Mouse (Mus musculus) retina, postnatal 1 day (tissue): ENCODE data around the gene Sec22c.
A peak's percentile ranks its signal among the peaks of the same experiment; 100 is the strongest.

Source experiments
- DNase-seq: peaks from one replicate; pipeline ENCODE4 v3.0.0-alpha.2; 2012

Gene Sec22c

DNA sequence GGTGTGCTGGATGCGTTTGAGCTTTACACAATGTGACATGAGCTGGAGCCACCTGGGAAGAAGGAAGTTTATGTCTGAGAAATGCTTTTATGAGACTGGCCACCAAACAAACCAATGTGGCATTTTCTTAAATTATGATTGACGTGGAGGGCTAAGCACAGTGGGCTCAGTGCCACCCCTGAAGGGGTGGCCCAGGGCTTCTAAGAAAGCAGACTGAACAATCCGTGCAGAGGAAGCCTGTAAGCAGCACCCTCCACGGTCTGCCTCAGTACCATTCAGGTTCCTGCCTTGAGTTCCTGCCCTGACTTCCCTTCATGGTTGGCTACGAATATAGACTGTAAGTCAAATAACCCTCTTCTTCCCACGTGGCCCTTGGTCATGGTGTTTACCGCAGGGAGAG lies 14.6 kb downstream of the Sec22c start:
- no peak for DNase-seq

DNA sequence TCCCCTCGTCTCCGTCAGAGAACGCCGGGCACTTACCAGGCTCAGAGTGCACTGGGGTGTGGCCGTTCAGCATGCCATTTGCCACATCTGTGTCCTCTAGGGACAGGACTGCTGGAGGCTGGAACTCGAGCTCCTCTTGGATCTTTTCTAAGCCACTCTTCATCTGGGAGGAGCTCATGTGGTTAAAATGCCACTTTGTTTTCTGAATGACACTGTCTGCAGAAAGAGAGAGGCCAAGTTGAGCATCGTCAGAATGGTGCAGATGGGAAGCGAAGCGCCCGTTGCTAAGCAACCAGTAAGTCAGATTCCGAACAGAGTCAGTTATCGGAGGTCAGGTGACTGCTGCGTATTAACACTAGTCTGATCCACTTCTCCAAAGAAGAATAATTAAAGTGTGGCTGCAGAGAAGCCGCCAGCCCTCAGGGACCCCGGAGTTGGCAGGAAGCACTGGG lies 15.1 kb downstream of the Sec22c start:
- DNase-seq: peak; percentile 87

DNA sequence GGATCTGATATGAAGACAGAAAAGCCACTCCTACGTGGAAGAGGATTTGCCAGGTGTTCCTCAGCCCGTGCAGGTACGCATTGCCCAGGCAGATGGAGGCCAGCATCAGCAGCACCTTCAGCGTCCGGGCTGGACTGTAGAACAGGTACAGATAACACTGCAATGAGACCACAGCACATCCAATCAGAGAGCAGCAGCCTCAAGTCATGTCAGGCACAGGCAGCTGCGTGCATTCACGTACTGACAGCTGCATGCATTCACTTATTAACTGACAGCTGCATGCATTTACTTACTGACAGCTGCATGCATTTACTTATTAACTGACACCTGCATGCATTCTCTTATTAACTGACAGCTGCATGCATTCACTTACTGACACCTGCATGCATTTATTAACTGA lies 20.6 kb downstream of the Sec22c start:
- DNase-seq: no peak

DNA sequence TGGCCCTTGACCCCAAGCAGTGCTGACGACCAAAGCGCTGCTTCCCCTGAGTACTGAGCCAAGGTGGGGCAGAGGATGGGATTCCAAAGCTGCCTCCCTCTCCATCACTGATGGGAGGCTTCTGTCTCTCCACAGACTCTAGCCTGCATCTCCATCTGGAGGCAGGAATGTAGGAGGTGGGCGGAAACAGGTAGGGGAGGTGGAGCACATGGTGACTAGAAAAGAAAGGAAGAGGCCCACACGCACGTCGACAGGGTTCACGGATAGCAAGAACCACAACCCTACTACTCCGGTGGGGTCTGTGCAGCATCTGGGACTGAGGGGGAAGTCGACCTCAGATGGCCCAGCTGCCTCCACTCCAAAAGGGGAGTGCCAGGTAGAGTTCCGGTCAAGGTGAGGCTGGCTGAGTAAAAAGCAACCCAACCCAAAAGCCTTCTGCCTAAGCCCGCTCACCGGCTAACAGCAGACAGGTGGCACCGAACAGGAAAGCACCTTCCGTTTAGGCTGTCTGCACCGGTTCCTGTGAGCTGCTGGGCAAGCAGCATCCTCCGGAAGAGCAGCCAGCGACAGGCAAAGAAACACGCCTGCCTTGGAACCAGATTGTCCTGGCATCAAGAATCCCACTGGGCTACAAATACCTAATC lies 23.1 kb downstream of the Sec22c start:
- no peak for DNase-seq

DNA sequence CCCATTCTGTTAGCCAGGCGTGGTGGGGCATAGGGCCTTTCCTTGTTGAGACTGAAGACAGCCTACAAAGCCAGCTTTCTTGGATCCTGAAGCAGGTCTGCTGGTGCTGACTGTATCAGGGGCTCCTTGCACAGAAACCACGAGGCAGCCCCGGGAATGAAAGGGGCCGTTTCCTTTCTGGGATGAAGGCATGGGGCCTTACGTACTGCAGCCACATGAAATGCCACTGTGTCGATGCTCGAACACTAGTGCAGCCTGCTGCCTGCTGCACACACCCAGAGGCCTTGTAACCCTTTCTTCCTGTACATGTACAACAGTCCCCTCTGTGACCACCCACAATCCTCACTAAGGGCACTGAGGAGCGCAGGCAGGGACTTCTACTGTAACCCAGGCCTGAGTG lies 24.1 kb downstream of the Sec22c start:
- DNase-seq: no peak

DNA sequence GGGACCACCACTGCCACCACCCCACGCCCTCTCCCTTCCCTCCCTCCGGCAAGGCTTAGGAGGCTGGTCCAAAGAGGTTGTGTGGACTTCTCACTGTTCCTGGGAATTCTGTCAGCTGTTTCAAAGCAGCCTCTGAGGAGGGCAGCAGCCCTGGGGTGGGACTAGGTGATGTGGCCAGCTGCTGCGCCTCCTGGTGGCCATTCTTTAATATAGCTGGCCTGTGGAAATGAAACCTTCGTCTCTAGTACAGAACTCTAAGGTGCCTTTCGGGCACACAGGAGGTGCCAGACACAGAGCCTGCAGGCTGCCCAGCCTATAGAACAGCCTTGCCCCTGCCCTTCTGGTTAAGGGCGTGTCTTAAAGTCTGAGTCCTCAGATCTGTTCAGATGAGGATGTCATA lies 25.7 kb downstream of the Sec22c start:
- DNase-seq: peak; percentile 85

DNA sequence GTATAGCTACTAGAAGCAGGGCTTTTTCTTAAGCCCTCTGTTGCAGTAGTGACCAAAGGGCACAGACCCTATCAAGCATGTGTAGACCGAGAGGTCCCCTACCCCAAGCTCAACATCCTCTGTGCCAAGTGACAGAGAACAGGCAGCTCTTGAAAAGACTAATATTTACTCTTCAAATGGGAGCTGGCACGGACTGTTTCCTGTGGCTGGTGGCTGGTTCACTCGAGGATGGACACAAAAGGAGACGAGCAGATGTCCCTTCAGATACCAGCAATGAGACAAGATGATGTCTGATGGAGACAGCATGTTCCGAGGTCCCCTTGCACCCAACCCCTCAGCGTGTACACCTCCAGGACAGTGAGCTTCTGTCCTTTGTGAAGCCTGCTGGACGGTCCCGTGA lies 27.8 kb downstream of the Sec22c start:
- no peak for DNase-seq

DNA sequence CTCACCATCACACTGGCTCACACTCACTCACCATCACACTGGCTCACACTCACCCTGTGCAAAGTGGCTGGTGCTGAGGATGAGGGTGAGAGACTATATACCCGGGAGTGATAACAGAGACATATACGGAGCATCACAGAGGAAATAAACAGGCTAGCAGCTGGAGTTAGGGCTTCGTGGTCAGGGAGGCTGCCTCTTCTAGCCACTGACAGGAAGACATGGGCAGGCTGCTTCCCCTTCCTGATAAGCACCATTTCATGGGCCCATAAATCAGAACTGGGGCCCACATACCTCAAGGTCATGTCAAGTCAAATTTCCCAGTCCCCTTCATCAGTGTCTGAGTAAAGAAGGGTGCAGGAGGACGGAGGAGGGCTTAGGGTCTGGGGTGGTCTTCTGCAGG lies 28.2 kb downstream of the Sec22c start:
- DNase-seq: no peak

DNA sequence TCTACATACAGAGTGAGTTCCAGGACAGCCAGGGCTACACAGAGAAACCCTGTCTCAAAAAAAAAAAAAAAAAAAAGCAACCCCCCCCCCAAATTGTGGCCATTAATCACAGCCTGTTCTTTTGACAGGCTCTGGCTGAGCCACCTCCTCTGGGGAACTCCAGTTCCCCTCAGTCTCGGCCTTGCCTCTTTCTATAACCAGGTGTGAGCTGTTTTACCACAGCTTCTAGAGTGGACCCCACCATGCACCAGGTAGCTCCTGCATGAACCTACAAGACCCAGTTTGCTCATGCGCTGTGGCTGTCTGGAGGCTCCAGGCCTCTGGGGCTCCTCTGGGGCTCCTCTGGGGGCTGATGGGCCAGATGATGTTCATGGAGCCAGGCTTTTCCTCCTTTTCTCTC lies 29.7 kb downstream of the Sec22c start:
- DNase-seq: no peak

DNA sequence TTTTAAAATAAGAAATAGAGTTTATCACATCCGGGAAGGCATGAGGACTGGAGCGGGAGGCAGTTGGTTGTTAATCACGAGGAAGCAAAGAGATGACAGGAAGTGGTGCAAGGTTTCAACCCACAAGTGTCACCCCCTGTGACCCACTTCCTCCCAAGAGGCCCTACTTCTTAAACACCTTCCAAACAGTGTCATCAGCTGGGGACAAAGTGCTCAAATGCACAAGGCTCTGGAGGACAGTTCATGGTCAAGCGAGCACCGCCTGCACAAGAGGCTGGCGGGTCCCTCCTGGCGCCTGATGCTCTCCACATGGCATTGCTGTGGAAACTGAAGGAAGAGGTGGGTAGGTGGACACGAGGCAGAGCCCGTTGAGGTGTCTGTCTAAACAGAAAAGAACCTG lies 30.3 kb downstream of the Sec22c start:
- no peak for DNase-seq

DNA sequence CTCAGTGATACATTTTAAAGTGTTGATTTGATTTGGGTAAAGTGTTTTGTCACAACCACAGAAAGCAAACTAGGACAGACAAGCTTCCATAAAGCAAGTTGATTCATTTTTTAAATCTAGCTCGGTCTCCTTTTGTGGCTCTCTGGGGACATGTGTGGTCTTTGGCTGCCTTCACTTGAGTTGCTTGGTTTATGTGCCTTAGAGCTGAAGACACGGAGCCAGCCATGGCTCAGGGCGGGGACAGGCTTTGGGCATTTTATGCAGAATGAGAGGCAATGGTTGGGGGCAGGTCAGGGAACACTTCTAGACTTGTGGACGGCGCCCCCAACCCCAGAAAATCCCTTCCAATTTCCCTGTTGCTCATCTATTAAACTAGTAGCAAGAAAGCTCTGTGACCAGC lies 31.6 kb downstream of the Sec22c start:
- DNase-seq: no peak

DNA sequence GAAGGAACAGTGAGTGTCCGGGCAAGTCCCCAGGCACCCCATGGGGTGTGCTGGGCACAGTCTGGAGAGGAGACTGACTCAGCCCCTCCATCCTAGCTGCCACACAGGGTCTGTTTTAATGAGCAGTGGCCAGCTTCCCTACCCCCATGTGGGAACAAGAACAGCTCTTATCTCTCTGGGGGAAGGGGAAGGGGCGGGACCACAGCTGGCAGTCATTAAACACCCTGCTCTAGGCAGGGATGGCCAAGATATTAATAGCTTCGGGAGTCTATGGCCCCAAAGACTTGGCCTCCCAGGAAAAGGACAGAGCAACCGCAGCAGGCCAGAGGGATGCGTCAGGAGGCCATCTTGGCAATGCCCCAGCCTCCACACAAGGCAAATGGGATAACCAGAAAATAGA lies 33.0 kb downstream of the Sec22c start:
- no peak for DNase-seq

DNA sequence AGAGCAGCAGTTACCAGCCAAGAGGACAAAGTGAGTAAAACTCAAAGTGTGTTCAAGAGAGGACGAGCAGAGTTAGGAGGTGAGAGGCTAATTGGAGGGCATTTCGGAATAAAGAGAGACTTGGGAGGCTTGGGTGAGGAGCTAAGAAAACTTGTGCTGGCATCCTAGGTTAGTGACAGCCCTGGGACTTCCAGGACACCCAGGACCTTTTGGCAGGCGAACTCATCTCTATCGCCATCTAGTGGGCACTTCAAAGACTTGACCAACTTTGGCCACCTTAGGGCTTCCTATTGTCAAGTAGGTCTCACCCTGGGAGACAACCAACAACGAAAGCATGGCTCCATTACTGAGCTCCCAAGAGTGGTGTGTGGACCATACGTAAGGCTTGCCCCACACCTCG lies 34.0 kb downstream of the Sec22c start:
- peak; percentile 77 for DNase-seq

DNA sequence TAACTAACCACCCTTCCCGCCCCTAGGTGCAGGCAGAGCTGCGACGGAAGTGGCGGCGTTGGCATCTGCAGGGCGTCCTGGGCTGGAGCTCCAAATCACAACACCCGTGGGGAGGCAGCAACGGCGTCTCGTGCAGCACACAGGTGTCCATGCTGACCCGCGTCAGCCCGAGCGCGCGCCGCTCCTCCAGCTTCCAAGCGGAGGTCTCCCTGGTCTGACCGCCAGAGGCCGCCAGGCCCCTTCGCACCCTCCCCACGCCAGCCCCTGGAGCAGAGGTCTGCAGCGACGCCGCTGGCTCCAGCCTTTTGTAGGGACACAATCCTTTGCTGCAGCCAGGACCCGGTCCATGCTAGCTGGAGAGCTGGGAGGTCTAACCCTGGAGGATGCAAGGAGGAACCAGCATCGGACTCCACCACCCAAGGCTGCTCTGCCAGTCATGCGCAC lies 35.9 kb downstream of the Sec22c start:
- DNase-seq: peak; percentile 80

DNA sequence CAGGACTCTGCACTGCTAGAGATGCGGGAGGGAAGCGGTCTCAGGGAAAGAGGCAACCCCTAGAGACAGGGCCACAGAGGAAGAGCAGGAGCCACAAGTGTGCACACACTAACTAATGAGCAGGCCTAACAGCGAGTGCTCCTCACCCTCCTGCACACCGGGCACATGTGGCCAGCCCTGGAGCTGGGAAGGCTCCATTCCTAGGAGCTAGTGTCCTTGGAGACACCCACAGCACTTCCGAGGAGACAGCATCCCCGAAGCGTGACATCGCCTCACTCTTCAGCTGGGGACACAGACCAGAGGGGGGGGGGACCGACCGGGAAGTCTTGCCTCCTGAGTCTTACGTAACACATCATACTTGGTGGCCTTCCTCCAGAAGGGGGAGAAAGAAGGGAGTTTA lies 37.5 kb downstream of the Sec22c start:
- no peak for DNase-seq

DNA sequence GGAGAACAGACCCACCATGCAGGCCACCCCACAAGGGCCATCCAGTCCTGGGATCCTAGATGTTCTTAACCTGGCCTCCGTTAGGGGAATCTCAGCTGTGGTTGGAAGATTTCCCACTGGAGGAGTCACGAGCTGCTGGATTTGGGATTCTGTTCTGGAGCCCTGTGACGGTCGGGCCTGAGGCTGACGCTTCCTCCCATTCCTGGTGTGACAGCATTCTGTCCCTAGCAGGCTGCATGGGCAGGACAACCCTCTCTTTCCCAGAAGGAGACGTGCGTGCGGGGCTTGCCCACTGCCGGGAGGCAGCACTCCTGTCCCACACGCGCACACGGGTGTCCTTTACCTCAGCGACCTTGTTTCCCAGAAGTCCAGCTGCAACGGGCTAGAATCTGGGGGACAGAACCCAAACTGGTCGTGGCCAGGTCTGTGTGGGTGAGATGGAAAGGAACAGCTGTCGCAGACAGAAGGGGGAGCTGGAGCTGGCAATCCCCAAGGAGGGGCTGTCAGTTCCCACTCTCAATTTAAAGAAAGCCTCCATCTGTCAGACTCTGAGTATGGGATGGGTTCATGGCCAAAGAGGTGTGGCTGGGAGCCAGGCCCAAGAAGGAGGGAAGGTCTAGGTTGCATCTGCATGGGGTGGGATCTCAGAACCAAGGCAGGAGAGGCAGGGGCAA lies 38.2 kb downstream of the Sec22c start:
- DNase-seq: peak; percentile 39

DNA sequence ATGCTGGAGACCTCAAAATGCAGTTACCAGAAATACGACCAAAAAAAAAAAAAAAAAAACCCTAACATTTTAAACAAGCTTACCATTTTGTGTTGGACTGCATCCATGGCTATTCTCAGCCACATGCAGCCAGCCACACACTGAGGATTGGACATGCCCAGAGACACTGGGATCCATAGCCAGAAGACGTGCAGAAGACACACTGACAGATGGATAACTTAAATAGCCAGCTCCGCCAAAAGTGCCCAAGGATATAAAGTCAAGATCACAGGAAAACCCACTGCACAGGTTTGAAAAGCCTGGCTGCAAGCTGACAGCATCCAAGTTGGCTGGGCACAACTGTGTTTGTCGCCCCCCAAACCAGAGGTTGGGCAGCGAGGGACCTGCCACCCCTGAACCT lies 41.2 kb downstream of the Sec22c start:
- DNase-seq: no peak

DNA sequence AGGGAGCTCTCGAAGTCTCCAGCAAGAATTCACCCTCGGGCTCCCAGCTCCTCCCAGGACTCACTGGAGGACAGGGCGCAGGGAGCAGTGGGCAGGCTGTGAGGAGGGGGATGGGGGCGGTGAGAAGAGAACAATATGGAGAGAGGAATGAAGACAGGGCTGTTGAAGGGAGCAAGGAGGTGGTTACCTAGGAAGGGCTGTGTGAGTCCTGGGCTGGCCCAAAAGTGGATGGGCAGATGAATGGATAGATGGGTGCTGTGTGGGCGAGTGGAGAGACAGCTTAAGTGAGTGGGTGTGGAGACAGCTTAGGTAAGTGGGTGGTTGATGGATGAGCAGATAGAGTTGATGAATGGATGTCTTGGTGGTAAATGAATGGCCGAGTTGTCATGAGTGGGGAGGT lies 41.8 kb downstream of the Sec22c start:
- DNase-seq: no peak

DNA sequence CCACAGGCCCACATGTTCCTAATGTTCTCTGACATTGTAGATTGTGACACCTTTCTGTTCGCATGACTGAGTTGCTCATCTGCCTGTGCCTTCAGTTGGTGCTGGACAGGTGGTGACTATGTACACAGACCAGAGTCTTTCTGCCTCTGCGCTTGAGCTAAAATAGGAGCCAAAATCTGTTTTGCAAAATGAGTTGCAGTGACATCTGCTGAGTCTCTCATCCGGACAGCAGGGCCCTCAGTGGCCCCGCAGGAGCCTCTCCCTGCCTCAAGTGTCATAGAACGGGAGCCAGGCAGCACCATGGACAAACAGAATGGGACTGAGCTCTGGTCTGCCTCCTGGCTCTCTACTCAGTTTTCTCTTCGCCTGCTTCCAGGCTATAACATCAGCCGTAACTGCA lies 45.5 kb downstream of the Sec22c start:
- no peak for DNase-seq

DNA sequence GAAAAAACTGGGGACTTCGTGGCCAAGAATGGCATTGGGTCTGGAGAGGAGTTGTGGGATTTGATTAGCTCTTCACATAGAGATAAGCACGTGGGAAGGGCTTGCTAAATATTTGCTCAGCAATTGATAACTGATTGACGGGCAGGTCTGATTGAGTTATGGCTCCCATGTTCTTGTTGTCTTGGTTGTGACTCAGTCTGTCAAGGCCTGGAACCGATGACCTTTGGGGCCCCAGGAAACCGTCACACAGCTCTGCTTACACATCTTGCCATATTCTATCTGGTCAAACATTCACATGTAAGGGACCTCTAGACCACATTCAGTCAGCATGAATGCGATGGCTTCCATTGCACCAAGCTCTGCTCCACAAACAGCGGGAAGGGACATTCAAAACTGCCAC lies 47.0 kb downstream of the Sec22c start:
- DNase-seq: no peak

DNA sequence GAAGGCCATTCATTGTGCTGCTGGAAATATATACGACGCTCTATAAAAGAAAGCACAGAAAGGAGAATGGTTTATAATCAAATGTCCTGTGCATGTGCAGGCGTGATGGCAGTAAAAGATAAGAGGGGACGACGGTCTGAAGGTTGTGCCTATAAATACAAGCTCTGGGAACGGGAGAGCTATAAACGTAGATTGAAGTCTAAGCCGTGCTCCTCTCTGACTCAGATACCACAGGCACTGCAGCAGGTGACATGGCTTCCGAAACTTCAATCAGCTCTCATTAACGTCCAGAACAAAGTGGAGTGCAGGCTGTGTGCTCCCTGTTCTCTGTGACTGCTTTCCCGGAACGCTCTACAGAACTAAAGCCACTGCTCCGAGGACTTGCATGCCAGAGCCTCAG lies 48.1 kb downstream of the Sec22c start:
- DNase-seq: no peak

DNA sequence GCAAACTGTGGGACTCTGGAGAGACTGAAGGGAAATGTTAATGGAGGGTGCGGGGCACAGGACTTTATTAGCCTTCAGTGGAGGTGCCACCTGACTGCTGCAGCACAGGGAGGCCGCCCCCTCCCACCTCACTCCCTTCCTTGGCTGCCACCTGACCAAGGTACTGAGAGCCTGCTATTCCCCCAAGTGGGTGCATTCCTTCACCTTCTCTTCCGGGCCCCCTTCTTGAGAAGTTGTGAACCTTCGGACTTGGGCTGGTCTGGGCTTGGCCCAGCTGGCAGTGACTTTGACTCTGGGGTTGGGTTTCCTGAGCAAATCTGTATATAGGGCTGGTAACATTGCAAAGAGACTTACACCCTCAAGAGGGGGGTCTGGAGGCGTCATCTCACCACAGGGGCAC lies 49.0 kb downstream of the Sec22c start:
- no peak for DNase-seq

DNA sequence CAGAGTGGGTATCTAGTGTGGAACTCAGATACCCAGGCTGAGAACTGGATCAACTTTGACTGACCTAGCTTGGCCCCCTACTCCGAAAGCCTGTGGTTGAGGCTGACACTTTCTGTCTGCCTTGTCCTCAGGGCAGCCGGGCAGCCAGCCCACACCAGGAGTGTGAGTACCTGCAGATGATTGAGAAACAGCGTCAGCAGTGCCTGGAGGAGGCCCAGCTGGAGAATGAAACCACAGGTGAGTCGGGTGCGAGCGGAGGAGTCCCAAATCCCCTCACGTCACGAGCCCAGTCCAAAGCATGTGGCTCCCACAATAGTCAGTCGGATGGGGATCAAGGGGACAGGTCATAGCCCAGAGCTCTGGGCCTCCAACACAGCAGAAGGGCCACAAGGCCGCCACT lies 51.6 kb downstream of the Sec22c start:
- DNase-seq: no peak

DNA sequence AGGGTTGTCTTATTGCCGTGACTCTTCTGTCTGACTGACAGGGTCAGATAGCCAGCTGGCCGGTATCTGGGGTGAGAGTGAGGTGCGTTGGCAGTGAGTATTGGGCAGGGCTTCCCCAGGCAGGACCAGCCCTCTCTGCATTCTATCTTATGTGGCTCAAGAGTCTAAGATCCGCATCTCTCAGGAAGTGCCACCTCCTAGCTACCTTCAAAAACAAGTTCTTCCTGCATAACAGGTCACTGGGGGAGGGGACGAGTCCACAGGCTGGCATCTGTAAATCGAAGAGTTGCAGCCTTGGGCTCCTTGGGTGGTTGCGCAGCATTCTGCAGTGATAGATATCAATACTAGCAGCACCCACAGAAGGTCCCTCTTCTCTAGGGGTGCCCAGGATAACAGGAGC lies 58.3 kb downstream of the Sec22c start:
- DNase-seq: no peak

DNA sequence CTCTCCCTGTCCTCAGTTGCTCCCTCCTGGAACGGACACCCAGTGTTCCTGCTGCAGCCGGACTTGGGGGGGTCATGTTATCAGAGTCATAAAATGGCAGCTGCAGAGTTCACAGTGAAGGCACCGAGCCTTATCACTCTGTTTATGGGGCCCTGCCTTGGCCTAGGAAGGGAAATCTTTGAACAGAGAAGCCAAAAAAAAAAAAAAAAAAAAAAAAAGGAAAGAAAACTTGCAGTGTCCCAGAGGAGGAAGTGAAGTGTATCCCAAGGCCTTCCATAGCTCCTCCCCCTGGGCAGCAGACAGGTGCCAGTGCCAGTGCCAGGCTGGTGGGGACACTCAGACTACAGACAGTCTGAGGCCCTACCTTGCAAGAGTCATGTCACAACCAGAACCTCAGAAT lies 60.4 kb downstream of the Sec22c start:
- DNase-seq: no peak
